Mouse (Mus musculus) testis, adult 2 months (tissue): ENCODE measurements at regions not wholly inside any gene's neighbourhood (a gene's known extent, or its start where the extent isn't known, plus 50 kb on each side); places are given as distances from the start of the nearest gene placed in this dataset.

Experiments
- H3K27ac ChIP-seq: fragments of 200-500 bp; 2 replicates; pipeline ENCODE4 v1.5.1; 2012; ENCODE audit warnings: low read depth, low read length; ENCODE audit not compliant: control insufficient read depth, insufficient read depth
- H3K27me3 ChIP-seq: fragments of 200-500 bp; 2 replicates; pipeline ENCODE4 v1.6.1; 2012; ENCODE audit warnings: mild to moderate bottlenecking, low read length, moderate library complexity; ENCODE audit not compliant: control insufficient read depth, insufficient read depth
- H3K36me3 ChIP-seq: fragments of 200-500 bp; 2 replicates; pipeline ENCODE4 v1.6.1; 2012; ENCODE audit warnings: mild to moderate bottlenecking, low read length; ENCODE audit not compliant: control insufficient read depth, insufficient read depth
- H3K4me1 ChIP-seq: fragments of 200-500 bp; 2 replicates; pipeline ENCODE4 v1.6.1; 2012; ENCODE audit warnings: low read length; ENCODE audit not compliant: control insufficient read depth, insufficient read depth
- H3K4me3 ChIP-seq: fragments of 200-500 bp; 2 replicates; pipeline ENCODE4 v1.5.1; 2012; ENCODE audit warnings: low read depth, mild to moderate bottlenecking, low read length, moderate library complexity, mixed read lengths; ENCODE audit not compliant: control insufficient read depth
- CTCF ChIP-seq: fragments of 200-500 bp; IDR thresholded peaks from 2 replicates; pipeline ENCODE4 v1.5.1; 2012; ENCODE audit warnings: low read depth, mild to moderate bottlenecking, inconsistent platforms, low read length, moderate library complexity; ENCODE audit not compliant: control insufficient read depth, insufficient read depth, insufficient replicate concordance
- POLR2A ChIP-seq: fragments of 200-500 bp; IDR thresholded peaks from 2 replicates; pipeline ENCODE4 v1.6.1; 2012; ENCODE audit warnings: low read depth, mild to moderate bottlenecking, inconsistent platforms, low read length, moderate library complexity; ENCODE audit not compliant: control insufficient read depth

DNA sequence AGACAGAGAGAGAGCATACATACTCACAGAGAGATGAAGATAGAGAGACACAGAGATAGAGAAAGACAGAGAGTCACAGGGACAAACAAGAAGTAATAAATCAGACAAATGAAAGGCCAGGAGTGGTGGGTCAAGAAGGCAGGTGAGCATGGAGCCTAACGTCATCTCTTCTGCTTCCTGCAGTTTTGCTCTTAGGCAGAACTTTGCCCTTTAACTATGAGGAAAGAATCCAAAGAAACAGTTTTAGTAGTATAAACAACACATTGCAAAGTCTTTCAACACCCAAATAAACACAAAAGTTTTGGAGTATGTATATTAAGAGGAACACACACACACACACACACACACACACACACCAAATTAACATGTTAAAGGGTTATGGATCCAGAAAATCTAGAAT is 225.8 kb downstream of the Tgfb2 start:
- Histone ChIP-seq H3K4me1 (no peaks in the 10 kb centered on the region), H3K27ac (no peak overlapping the region), H3K4me3 (no peak overlapping the region), H3K27me3 (no peaks in the 10 kb centered on the region), H3K36me3 (no peaks in the 10 kb centered on the region)
- no peak for TF ChIP-seq POLR2A
- no peak for TF ChIP-seq CTCF

DNA sequence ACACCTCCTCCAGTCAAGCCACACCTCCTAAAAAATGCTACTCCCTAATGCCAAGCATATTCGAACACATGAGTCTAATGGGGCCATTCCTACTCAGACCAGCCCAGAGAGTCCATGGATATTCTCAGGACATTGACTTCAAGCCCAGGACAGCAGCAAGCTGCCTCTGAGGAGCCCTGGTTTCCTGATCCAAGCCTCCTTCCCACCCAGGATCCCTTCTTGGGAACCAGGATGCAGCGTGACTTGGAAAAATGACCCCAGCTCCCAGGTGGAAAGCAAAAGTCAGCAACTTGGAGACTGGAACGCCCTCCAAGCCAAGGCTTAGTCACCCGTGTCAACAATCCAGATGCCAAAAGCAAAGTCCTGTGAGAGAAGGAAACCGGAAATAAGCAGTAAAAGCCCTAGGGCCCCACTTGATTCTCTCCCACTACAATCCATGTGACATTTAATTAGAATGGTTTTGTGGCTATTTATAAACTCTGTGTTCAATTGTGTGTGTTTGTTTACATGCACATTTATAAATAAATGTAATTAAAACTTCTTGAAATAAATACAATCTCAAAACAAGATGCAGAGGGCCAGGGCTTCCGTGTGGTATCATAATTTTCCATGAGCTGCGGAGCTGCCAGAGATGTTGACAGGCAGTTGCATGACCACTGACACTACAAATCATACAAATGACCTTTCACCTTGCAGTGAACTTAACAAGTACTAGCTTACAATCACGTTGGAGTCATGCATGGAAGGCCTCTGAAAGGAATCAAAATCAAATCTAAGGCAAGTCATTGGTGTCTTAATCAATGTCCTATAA is 227.2 kb downstream of the Tgfb2 start:
- Histone ChIP-seq H3K4me3 (no peak overlapping the region), H3K36me3 (no peaks in the 10 kb centered on the region), H3K27ac (no peak overlapping the region), H3K4me1 (no peaks in the 10 kb centered on the region), H3K27me3 (no peaks in the 10 kb centered on the region)
- TF ChIP-seq POLR2A (no peak), CTCF (no peak)

- Histone ChIP-seq H3K4me3 (no peak overlapping the region), H3K36me3 (no peaks in the 10 kb centered on the region)
- TF ChIP-seq CTCF (no peak), POLR2A (no peak)
Observed at GRCm38 (mm10) chr1:186474844-186475243, 230.9 kb downstream of the Tgfb2 start.

DNA sequence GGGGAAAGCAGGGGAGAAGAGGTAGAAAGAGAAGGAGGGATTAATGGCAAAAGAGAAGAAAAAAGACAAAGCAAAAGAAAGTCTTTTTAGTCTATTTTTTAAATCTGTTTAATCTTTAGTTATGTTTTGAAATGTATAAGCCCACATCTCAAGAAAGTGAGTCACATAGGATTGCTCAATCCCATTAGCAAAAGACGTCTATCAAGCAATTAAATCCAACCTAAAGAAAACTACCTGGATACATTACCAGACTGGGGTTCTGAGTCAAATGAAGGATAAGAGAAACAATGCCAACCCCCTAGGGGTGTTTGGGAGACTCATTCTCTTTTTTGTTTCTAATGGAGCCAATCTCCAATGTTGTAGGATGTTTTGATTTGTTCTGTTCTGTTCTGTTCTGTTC is 231.4 kb downstream of the Tgfb2 start:
- Histone ChIP-seq H3K4me3 (no peak overlapping the region), H3K4me1 (no peaks in the 10 kb centered on the region), H3K27me3 (no peaks in the 10 kb centered on the region), H3K36me3 (no peaks in the 10 kb centered on the region), H3K27ac (no peak overlapping the region)
- no peak for TF ChIP-seq POLR2A
- no peak for TF ChIP-seq CTCF

More at GRCm38 (mm10) chr1:186474844-186475243, 230.9 kb downstream of the Tgfb2 start:
- no peaks in the 10 kb centered on the region for H3K27me3 ChIP-seq
- no peak overlapping the region for H3K27ac ChIP-seq
- no peaks in the 10 kb centered on the region for H3K4me1 ChIP-seq

DNA sequence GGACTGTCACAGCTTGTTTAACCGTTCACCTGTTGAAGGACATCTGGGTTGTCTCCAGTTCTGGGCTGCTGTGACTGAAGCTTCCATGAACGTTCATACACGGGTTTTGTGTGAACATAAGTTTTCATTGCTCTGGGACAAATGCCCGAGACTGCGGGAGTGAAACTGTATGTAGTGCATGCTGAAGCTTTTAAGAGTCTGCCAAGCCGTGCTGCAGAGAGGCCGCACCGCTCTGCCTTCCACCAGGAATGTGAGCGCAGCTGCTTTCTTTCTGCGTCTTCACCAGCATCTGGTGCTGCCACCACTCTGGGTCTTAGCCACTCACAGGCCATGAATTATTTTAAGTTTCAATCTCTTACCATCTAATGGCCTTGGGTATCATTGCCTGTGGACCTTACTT is 232.8 kb downstream of the Tgfb2 start:
- Histone ChIP-seq H3K4me3 (no peak overlapping the region), H3K27ac (no peak overlapping the region), H3K4me1 (no peaks in the 10 kb centered on the region), H3K36me3 (no peaks in the 10 kb centered on the region), H3K27me3 (no peaks in the 10 kb centered on the region)
- TF ChIP-seq CTCF (no peak), POLR2A (no peak)

GRCm38 (mm10) chr1:186465526-186465925 is 240.3 kb downstream of the Tgfb2 start:
- H3K4me3 ChIP-seq, result no peak overlapping the region
- H3K36me3 ChIP-seq, result no peaks in the 10 kb centered on the region
- no peaks in the 10 kb centered on the region for H3K27me3 ChIP-seq
- TF ChIP-seq POLR2A, result no peak
- no peak for TF ChIP-seq CTCF
- H3K4me1 ChIP-seq, result no peaks in the 10 kb centered on the region
- H3K27ac ChIP-seq, result no peak overlapping the region

- H3K27ac ChIP-seq, result no peak overlapping the region
- no peaks in the 10 kb centered on the region for H3K36me3 ChIP-seq
- TF ChIP-seq CTCF, result no peak
- no peak for TF ChIP-seq POLR2A
- no peaks in the 10 kb centered on the region for H3K4me1 ChIP-seq
- H3K27me3 ChIP-seq, result no peaks in the 10 kb centered on the region
- no peak overlapping the region for H3K4me3 ChIP-seq
Observed at GRCm38 (mm10) chr1:186460742-186461141, 245.0 kb downstream of the Tgfb2 start.
